Mouse (Mus musculus) heart, postnatal 0 days (tissue): ENCODE results near the gene Myom3.

Experiments
- CTCF ChIP-seq: IDR thresholded peaks from 2 replicates; pipeline ENCODE4 v1.5.1; 2016; ENCODE audit warnings: antibody characterized with exemption, control low read depth, low read depth
- EP300 ChIP-seq: IDR thresholded peaks from 2 replicates; pipeline ENCODE4 v1.6.1; 2016; ENCODE audit warnings: antibody characterized with exemption, low read depth

DNA sequence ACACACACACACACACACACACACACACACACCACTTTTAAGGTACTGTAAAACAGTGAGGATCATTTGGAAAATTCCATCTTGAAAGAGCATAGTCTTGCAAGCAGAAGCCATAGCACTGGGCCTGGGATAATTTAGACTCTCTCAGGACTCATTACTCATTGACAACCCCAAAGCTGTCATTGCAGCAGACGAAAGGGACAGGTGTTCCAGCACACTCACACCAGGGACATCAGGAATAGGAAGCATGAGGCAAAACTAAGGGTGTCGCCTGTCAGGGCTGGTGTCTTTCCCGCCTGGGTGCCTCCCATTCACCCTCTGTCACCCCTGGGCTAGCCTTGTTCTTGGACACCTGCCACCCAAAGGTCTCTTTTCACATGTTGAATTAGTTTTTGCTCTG lies 22.6 kb upstream of the Myom3 start:
- TF ChIP-seq EP300 (no peak), CTCF (no peak)
